In genomic region chr6:109182878-109183277, GRCm38 (mm10) we compare ENCODE assay signal across 15 mouse cellular contexts.
DNase-seq lines count a peak whose midpoint lies in the region; ATAC-seq and TF ChIP-seq lines count a peak whose summit lies in the region.
"Had no signal": no experiment of that assay in that cellular context is flagged by ENCODE, and none has a peak within 500 bp of the region (broad histone marks: within the 10 kb centered on the region; RNA-seq: fewer than 3 reads in every experiment).

No protein-coding gene starts in this region.

- peak; percentile 14 for DNase-seq in embryo, embryonic 10 days (ENCODE audit: low spot score)
- DNase-seq in embryo, embryonic 9.5 days (ENCODE audit: extremely low spot score), result no peak
- DNase-seq in midbrain, postnatal 0 days (ENCODE audit: low spot score), result peak; percentile 40
- no peak for DNase-seq in midbrain, embryonic 10.5 days (ENCODE audit: low spot score)
- DNase-seq: adrenal gland, postnatal 14 days; cerebellum, adult 18-20 months; gastrocnemius, postnatal 14 days; kidney, adult 8-10 months; thymus, postnatal 36 days had no signal

- no peaks in the 10 kb centered on the region for H3K27me3 ChIP-seq in midbrain, postnatal 0 days (ENCODE audit: insufficient read depth, low read length)
- no peaks in the 10 kb centered on the region for H3K27me3 ChIP-seq in midbrain, embryonic 10.5 days (ENCODE audit: low read depth, poor library complexity, severe bottlenecking)
- H3K27me3 ChIP-seq in limb, embryonic 13.5 days, result no peaks in the 10 kb centered on the region
- H3K27me3 ChIP-seq in neural tube, embryonic 15.5 days (replicated peaks), result no peaks in the 10 kb centered on the region
- H3K27me3 ChIP-seq in intestine, embryonic 16.5 days (replicated peaks; ENCODE audit: control insufficient read depth, insufficient read depth, low read length), result no peaks in the 10 kb centered on the region
- no peaks in the 10 kb centered on the region for H3K27me3 ChIP-seq in heart, embryonic 11.5 days (ENCODE audit: control insufficient read depth, insufficient read depth, low read length)
- H3K27me3 ChIP-seq: liver, embryonic 12.5 days had no signal

- no peaks in the 10 kb centered on the region for H3K36me3 ChIP-seq in midbrain, postnatal 0 days (ENCODE audit: insufficient read depth, low read length)
- H3K36me3 ChIP-seq in midbrain, embryonic 10.5 days, result no peaks in the 10 kb centered on the region
- H3K36me3 ChIP-seq in limb, embryonic 13.5 days, result no peaks in the 10 kb centered on the region
- H3K36me3 ChIP-seq in neural tube, embryonic 15.5 days, result no peaks in the 10 kb centered on the region
- H3K36me3 ChIP-seq in intestine, embryonic 16.5 days (ENCODE audit: control insufficient read depth, insufficient read depth, low read length), result no peaks in the 10 kb centered on the region
- no peaks in the 10 kb centered on the region for H3K36me3 ChIP-seq in heart, embryonic 11.5 days (ENCODE audit: control insufficient read depth, insufficient read depth, low read length)
- H3K36me3 ChIP-seq: liver, embryonic 12.5 days had no signal

- H3K4me1 ChIP-seq in midbrain, postnatal 0 days (ENCODE audit: insufficient read depth, low read length), result no peaks in the 10 kb centered on the region
- no peaks in the 10 kb centered on the region for H3K4me1 ChIP-seq in midbrain, embryonic 10.5 days
- H3K4me1 ChIP-seq in limb, embryonic 13.5 days, result no peaks in the 10 kb centered on the region
- no peaks in the 10 kb centered on the region for H3K4me1 ChIP-seq in neural tube, embryonic 15.5 days
- no peaks in the 10 kb centered on the region for H3K4me1 ChIP-seq in intestine, embryonic 16.5 days (ENCODE audit: control insufficient read depth, insufficient read depth, low read length)
- H3K4me1 ChIP-seq in heart, embryonic 11.5 days (ENCODE audit: control insufficient read depth, insufficient read depth, low read length), result no peaks in the 10 kb centered on the region
- H3K4me1 ChIP-seq: liver, embryonic 12.5 days had no signal

- ATAC-seq in midbrain, postnatal 0 days (ENCODE audit: low FRiP score), result no peak
- ATAC-seq in limb, embryonic 13.5 days (ENCODE audit: low FRiP score, low read depth), result peak; percentile 54; the same call in 1 of the 2 replicates
- 0 out of 2 replicates have a peak, but pooled peaks have one; percentile 24 for ATAC-seq in neural tube, embryonic 15.5 days (ENCODE audit: low FRiP score)
- no peak for ATAC-seq in intestine, embryonic 16.5 days
- ATAC-seq in heart, embryonic 11.5 days (replicated peaks; ENCODE audit: insufficient number of reproducible peaks, low FRiP score, low TSS enrichment), result no peak
- ATAC-seq: CD4-positive, CD25-positive, alpha-beta regulatory T cell, adult 4 months; liver, embryonic 12.5 days had no signal

- 48% methylated on average over 3 of the region's 3 CpGs for WGBS in midbrain, postnatal 0 days
- WGBS in midbrain, embryonic 10.5 days, result 77% methylated on average over 3 of the region's 3 CpGs
- WGBS in limb, embryonic 13.5 days, result 49% methylated on average over 3 of the region's 3 CpGs
- WGBS in neural tube, embryonic 15.5 days, result 42% methylated on average over 3 of the region's 3 CpGs
- 34% methylated on average over 3 of the region's 3 CpGs for WGBS in intestine, embryonic 16.5 days
- 31% methylated on average over 3 of the region's 3 CpGs for WGBS in heart, embryonic 11.5 days (ENCODE audit: insufficient replicate concordance)

- no peak for TF ChIP-seq CTCF in midbrain, postnatal 0 days (IDR thresholded peaks at IDR 0.05)

- no peak overlapping the region for H3K4me3 ChIP-seq in midbrain, postnatal 0 days (ENCODE audit: low read depth, low read length)
- no peak overlapping the region for H3K4me3 ChIP-seq in midbrain, embryonic 10.5 days
- no peak overlapping the region for H3K4me3 ChIP-seq in limb, embryonic 13.5 days
- H3K4me3 ChIP-seq in neural tube, embryonic 15.5 days (replicated peaks), result no peak overlapping the region
- H3K4me3 ChIP-seq in intestine, embryonic 16.5 days (ENCODE audit: low read length), result no peak overlapping the region
- no peak overlapping the region for H3K4me3 ChIP-seq in heart, embryonic 11.5 days (ENCODE audit: low read depth, low read length)
- H3K4me3 ChIP-seq: liver, embryonic 12.5 days had no signal

- no peak overlapping the region for H3K4me2 ChIP-seq in midbrain, postnatal 0 days (ENCODE audit: low read depth, low read length, poor library complexity, severe bottlenecking)
- H3K4me2 ChIP-seq in limb, embryonic 13.5 days (replicated peaks), result no peak overlapping the region
- no peak overlapping the region for H3K4me2 ChIP-seq in neural tube, embryonic 15.5 days
- no peak overlapping the region for H3K4me2 ChIP-seq in intestine, embryonic 16.5 days (ENCODE audit: low read depth, low read length)
- no peak overlapping the region for H3K4me2 ChIP-seq in heart, embryonic 11.5 days
- H3K4me2 ChIP-seq: liver, embryonic 12.5 days had no signal

- no peak overlapping the region for H3K9ac ChIP-seq in midbrain, postnatal 0 days (replicated peaks; ENCODE audit: low read length, poor library complexity, severe bottlenecking)
- H3K9ac ChIP-seq in limb, embryonic 13.5 days, result no peak overlapping the region
- no peak overlapping the region for H3K9ac ChIP-seq in neural tube, embryonic 15.5 days (replicated peaks)
- H3K9ac ChIP-seq in intestine, embryonic 16.5 days (ENCODE audit: low read depth, low read length), result no peak overlapping the region
- H3K9ac ChIP-seq in heart, embryonic 11.5 days (ENCODE audit: low read depth, low read length), result no peak overlapping the region
- H3K9ac ChIP-seq: liver, embryonic 12.5 days had no signal

- no peak overlapping the region for H3K27ac ChIP-seq in midbrain, postnatal 0 days (ENCODE audit: low read depth, low read length)
- H3K27ac ChIP-seq in midbrain, embryonic 10.5 days (replicated peaks), result no peak overlapping the region
- H3K27ac ChIP-seq in limb, embryonic 13.5 days, result no peak overlapping the region
- H3K27ac ChIP-seq in neural tube, embryonic 15.5 days (replicated peaks), result no peak overlapping the region
- H3K27ac ChIP-seq in intestine, embryonic 16.5 days (ENCODE audit: low read length), result no peak overlapping the region
- no peak overlapping the region for H3K27ac ChIP-seq in heart, embryonic 11.5 days (ENCODE audit: low read depth, low read length)
- H3K27ac ChIP-seq: liver, embryonic 12.5 days had no signal

- H3K9me3 ChIP-seq in midbrain, postnatal 0 days (ENCODE audit: low read length), result no peaks in the 10 kb centered on the region
- H3K9me3 ChIP-seq in midbrain, embryonic 10.5 days (replicated peaks), result no peaks in the 10 kb centered on the region
- H3K9me3 ChIP-seq in limb, embryonic 13.5 days, result no peaks in the 10 kb centered on the region
- H3K9me3 ChIP-seq in neural tube, embryonic 15.5 days (replicated peaks), result no peaks in the 10 kb centered on the region
- no peaks in the 10 kb centered on the region for H3K9me3 ChIP-seq in intestine, embryonic 16.5 days (ENCODE audit: control insufficient read depth, low read length)
- no peaks in the 10 kb centered on the region for H3K9me3 ChIP-seq in heart, embryonic 11.5 days (replicated peaks; ENCODE audit: control insufficient read depth, low read length)
- H3K9me3 ChIP-seq: liver, embryonic 12.5 days had no signal

Comparison
In these comparisons a context has a peak if more than half of its experiments do, and no peak if none do; other contexts are left out.
1. DNase-seq: peak in embryo, embryonic 10 days (single experiment) and midbrain, postnatal 0 days (single experiment); none in embryo, embryonic 9.5 days (single experiment) and midbrain, embryonic 10.5 days (single experiment).
2. ATAC-seq: peak in limb, embryonic 13.5 days (single experiment) and neural tube, embryonic 15.5 days (single experiment); none in midbrain, postnatal 0 days (single experiment), intestine, embryonic 16.5 days (single experiment) and heart, embryonic 11.5 days (single experiment).